Mouse (Mus musculus) limb, embryonic 11.5 days (tissue): ENCODE results near the gene Tmem100. TPM values are rescaled to one million over a fixed set of nuclear protein-coding genes. Genes with fewer than 3 reads are reported as not detected.

Experiments used
- ATAC-seq: fragments of 200-750 bp; cut with Nextera tagmentation; 2 replicates; pipeline ENCODE4 v1.8.0; 2017; ENCODE audit warnings: low read depth; ENCODE audit not compliant: insufficient number of reproducible peaks, low FRiP score, low TSS enrichment
- DNase-seq: peaks from one replicate; pipeline ENCODE4 v3.0.0-alpha.2; 2015; ENCODE audit warnings: low spot score
- H3K27ac ChIP-seq: fragments of 300-500 bp; sonication (generic); replicated peaks from 2 replicates; pipeline ENCODE4 v1.5.1; 2014; ENCODE audit warnings: low read depth, mild to moderate bottlenecking, low read length
- H3K27me3 ChIP-seq: fragments of 300-500 bp; sonication (generic); 2 replicates; pipeline ENCODE4 v1.6.1; 2014; ENCODE audit warnings: mild to moderate bottlenecking, low read length, mixed read lengths; ENCODE audit not compliant: control insufficient read depth, insufficient read depth
- H3K36me3 ChIP-seq: fragments of 300-500 bp; sonication (generic); 2 replicates; pipeline ENCODE4 v1.6.1; 2014; ENCODE audit warnings: mild to moderate bottlenecking, low read length, moderate library complexity, mixed read lengths; ENCODE audit not compliant: control insufficient read depth, insufficient read depth
- H3K4me1 ChIP-seq: fragments of 300-500 bp; sonication (generic); 2 replicates; pipeline ENCODE4 v1.6.1; 2014; ENCODE audit warnings: low read length, mixed read lengths; ENCODE audit not compliant: control insufficient read depth, insufficient read depth
- H3K4me2 ChIP-seq: fragments of 300-500 bp; sonication (generic); 2 replicates; pipeline ENCODE4 v1.6.1; 2014; ENCODE audit warnings: low read depth, mild to moderate bottlenecking, moderate library complexity; ENCODE audit not compliant: severe bottlenecking
- H3K4me3 ChIP-seq: fragments of 300-500 bp; sonication (generic); 2 replicates; pipeline ENCODE4 v1.5.1; 2014; ENCODE audit warnings: low read depth, low read length
- H3K9ac ChIP-seq: fragments of 300-500 bp; sonication (generic); 2 replicates; pipeline ENCODE4 v1.6.1; 2014; ENCODE audit warnings: mild to moderate bottlenecking, low read length
- H3K9me3 ChIP-seq: fragments of 300-500 bp; sonication (generic); 2 replicates; pipeline ENCODE4 v1.6.1; 2016; ENCODE audit warnings: low read length; ENCODE audit not compliant: control insufficient read depth
- WGBS: fragments of 180-500 bp; shearing (Covaris S2); extraction: QIAGEN DNeasy Blood & Tissue Kit; methylation state at CpG from one replicate; pipeline ENCODE4 v1.1.7; 2014; 5-methylcytosine and 5-hydroxymethylcytosine counted together
- polyA plus RNA-seq: library from polyadenylated mRNA; unstranded; fragments of >200 nt; fragmentation: Nextera tagmentation; extraction: Ambion mirVana; gene quantifications from 2 replicates; pipeline ENCODE4 v1.2.1, GENCODE M21; 2014

Gene Tmem100
- polyA plus RNA-seq, 1 experiment from 2014 or later, result 8.2 TPM

DNA sequence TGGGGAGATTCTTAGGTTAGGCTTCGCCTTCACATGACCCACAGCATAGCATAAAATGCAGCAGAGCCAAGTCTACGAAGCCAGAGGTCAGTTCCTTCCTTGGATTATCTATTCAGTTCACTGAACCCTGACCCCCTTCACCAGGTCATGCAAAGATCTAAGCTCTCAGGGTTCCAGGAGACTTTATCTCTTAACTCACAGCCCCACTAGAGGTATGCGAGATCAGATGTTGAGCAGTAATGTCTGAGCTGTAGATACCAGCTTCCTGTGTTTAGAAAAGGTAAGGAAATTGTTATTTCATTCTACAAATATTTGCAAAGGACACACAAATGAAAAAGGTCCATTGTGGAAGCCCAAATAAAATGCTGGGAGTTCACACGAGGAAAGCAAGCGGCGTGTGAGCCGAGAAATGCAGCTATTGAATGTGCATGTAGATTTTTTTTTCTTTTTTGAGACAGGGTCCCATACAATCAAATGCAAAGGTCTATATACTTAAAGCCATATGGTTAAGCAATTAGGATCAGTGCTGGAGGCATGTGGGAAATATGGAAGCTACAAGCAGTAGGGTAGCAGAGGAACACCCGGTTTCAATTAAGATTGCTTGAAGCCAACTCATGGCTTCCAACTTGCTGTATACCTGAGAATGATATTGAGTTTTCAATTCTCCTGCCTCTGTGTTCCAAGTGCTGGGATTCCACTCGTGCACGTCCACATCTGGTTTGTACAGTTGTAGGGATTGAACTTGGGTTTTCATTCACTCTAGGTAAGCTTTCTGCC lies 51.9 kb downstream of the Tmem100 start:
- ATAC-seq (peak; percentile 68; the same call in 1 of the 2 replicates), DNase-seq (no peak)
- Histone ChIP-seq H3K4me2 (no peak overlapping the region), H3K36me3 (no peaks in the 10 kb centered on the region), H3K9me3 (no peaks in the 10 kb centered on the region), H3K27ac (no peak overlapping the region), H3K4me3 (no peak overlapping the region), H3K9ac (no peak overlapping the region), H3K4me1 (no peaks in the 10 kb centered on the region), H3K27me3 (no peaks in the 10 kb centered on the region)
- WGBS, result 68% methylated on average over 10 of the region's 10 CpGs

DNA sequence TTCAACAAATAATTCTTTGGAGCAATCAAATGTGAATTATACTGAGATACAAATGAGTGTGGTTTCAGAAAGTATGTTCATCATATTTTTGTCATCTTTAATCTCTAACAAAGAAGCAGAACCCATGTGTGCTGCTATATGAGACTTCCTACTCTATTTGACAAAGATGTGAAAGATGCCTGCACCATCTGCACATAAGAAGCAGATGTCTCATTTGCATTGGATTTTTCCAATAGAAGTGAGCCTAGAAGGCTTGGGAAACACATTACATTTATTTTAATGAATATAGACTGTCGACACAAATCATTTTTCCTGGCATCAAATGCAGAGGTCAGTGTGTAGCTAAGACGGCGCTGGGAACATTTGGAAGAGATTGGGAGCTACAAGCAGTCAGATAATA lies 52.9 kb downstream of the Tmem100 start:
- ATAC-seq, result no peak
- 87% methylated on average over 3 of the region's 3 CpGs for WGBS

DNA sequence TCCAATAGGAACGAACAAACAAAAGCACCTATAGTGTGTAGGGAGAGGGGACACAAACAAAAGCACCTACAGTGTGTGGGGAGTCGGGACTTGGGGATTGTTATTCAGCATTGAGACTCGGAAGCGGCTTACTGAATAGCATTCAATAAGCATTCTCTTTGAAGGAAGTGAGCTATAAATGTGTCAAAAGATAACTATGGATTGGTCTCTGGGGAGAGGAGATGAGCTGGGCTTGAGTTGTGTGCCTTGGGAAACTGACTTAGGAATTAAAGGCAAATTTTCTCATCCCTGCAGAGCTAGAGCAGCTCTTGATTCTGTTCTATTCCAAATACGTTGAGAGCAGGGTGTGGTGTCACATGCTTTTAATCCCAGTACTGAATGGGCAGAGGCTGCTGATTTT lies 54.0 kb downstream of the Tmem100 start:
- Histone ChIP-seq H3K27ac (no peak overlapping the region), H3K4me3 (no peak overlapping the region), H3K9ac (no peak overlapping the region), H3K4me2 (no peak overlapping the region), H3K4me1 (no peaks in the 10 kb centered on the region), H3K36me3 (no peaks in the 10 kb centered on the region), H3K9me3 (no peaks in the 10 kb centered on the region), H3K27me3 (no peaks in the 10 kb centered on the region)
- ATAC-seq (no peak), DNase-seq (no peak)
- WGBS, result 77% methylated on average over 5 of the region's 5 CpGs

More for the DNA sequence above, 52.9 kb downstream of the Tmem100 start:
- Histone ChIP-seq H3K36me3 (no peaks in the 10 kb centered on the region), H3K27ac (no peak overlapping the region), H3K9me3 (no peaks in the 10 kb centered on the region), H3K4me3 (no peak overlapping the region), H3K4me1 (no peaks in the 10 kb centered on the region), H3K27me3 (no peaks in the 10 kb centered on the region), H3K9ac (no peak overlapping the region), H3K4me2 (no peak overlapping the region)
- no peak for DNase-seq

Other genes starting within 250 kb of the Tmem100 start
- gene Pctp, start 27.5 kb upstream of the Tmem100 start, polyA plus RNA-seq, result 11.1 and 14.8 TPM in 2 replicates
- gene Gm45716, start 157.3 kb downstream of the Tmem100 start, polyA plus RNA-seq, result 10.0 and 10.4 TPM in 2 replicates
- gene Mmd, start 219.1 kb downstream of the Tmem100 start, polyA plus RNA-seq, result 35.5 and 36.1 TPM in 2 replicates